Mouse (Mus musculus): ENCODE results near the gene Ptprb.

DNA sequence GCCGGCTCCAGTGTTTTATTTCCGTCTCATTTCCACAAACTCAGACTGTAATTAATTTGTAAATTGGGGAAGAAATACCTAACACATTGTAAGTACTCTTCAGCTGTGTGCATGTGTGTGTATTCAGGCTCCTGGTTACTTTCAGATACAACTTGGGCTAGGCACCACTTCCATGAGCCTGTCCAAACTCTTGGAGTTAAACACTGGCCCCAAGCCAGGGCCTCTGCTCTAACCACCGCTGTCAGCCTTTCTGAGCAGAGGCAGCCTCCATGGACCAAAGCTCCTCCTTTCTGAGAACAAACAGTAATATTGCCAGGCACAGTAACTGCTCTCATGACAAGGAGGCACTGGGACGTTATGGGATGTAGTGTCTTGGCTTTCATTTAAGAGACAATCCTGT, 101.5 kb downstream of the Ptprb start:
- TF ChIP-seq CHD2 (IDR thresholded peaks at IDR 0.05; ENCODE audit: low read length) (no peak), EP300 (IDR thresholded peaks at IDR 0.05; ENCODE audit: low read depth in 1 of 2, low read length in 2 of 2) (no peak), BHLHE40 (IDR thresholded peaks at IDR 0.05; ENCODE audit: borderline replicate concordance, low read depth, low read length) (no peak), POLR2A (IDR thresholded peaks at IDR 0.05; ENCODE audit: control insufficient read depth in 1 of 2, insufficient read depth in 1 of 2, low read depth in 1 of 2, low read length in 2 of 2, poor library complexity in 1 of 2) (no peak), ZC3H11A (IDR thresholded peaks at IDR 0.05; ENCODE audit: low read depth, low read length) (no peak), MAFK (IDR thresholded peaks at IDR 0.05; ENCODE audit: borderline replicate concordance, low read depth, low read length) (no peak), USF1 (IDR thresholded peaks at IDR 0.05; ENCODE audit: low read depth, low read length) (no peak), NELFE (IDR thresholded peaks at IDR 0.05; ENCODE audit: low read depth, low read length) (no peak), HCFC1 (IDR thresholded peaks at IDR 0.05; ENCODE audit: low read depth, low read length) (no peak), CTCF (IDR thresholded peaks at IDR 0.05 in 2 of 3, conservative IDR thresholded peaks at IDR 0.05 in 1 of 3; ENCODE audit: control insufficient read depth in 1 of 3, insufficient read depth in 1 of 3, low read depth in 2 of 3, low read length in 3 of 3, poor library complexity in 1 of 3, severe bottlenecking in 1 of 3) (no peak), MAX (IDR thresholded peaks at IDR 0.05; ENCODE audit: low read length) (no peak), KAT2A (conservative IDR thresholded peaks at IDR 0.05; ENCODE audit: low read depth, low read length) (no peak), SMC3 (IDR thresholded peaks at IDR 0.05; ENCODE audit: low read depth, low read length) (no peak)
